Mouse (Mus musculus) liver, embryonic 12.5 days (tissue): Measurements from ENCODE around the gene Gm13289. TPM values are rescaled to one million over a fixed set of nuclear protein-coding genes. Genes with fewer than 3 reads are reported as not detected.
"Not testable (repeated sequence)": the region's sequence is repeated elsewhere in the genome, so short reads cannot be mapped to it uniquely, and the experiment has no call there.

Experiments
- ATAC-seq: fragments of 200-750 bp; cut with Nextera tagmentation; 2 replicates; pipeline ENCODE4 v1.8.0; 2017; ENCODE audit warnings: moderate number of reproducible peaks, mild to moderate bottlenecking, moderate library complexity
- H3K27ac ChIP-seq: fragments of 300-500 bp; sonication (generic); 2 replicates; pipeline ENCODE4 v1.5.1; 2016; ENCODE audit warnings: mild to moderate bottlenecking
- H3K27me3 ChIP-seq: fragments of 300-500 bp; sonication (generic); replicated peaks from 2 replicates; pipeline ENCODE4 v1.6.1; 2016; ENCODE audit warnings: mild to moderate bottlenecking, moderate library complexity
- H3K36me3 ChIP-seq: fragments of 300-500 bp; sonication (generic); 2 replicates; pipeline ENCODE4 v1.6.1; 2016; ENCODE audit warnings: mild to moderate bottlenecking, moderate library complexity
- H3K4me1 ChIP-seq: fragments of 300-500 bp; sonication (generic); 2 replicates; pipeline ENCODE4 v1.6.1; 2016
- H3K4me2 ChIP-seq: fragments of 300-500 bp; sonication (generic); 2 replicates; pipeline ENCODE4 v1.6.1; 2016; ENCODE audit warnings: mild to moderate bottlenecking, moderate library complexity
- H3K4me3 ChIP-seq: fragments of 300-500 bp; sonication (generic); 2 replicates; pipeline ENCODE4 v1.5.1; 2016; ENCODE audit warnings: mild to moderate bottlenecking, moderate library complexity
- H3K9ac ChIP-seq: fragments of 300-500 bp; sonication (generic); 2 replicates; pipeline ENCODE4 v1.6.1; 2016; ENCODE audit warnings: mild to moderate bottlenecking, moderate library complexity
- H3K9me3 ChIP-seq: fragments of 300-500 bp; sonication (generic); replicated peaks from 2 replicates; pipeline ENCODE4 v1.6.1; 2016; ENCODE audit warnings: mild to moderate bottlenecking, moderate library complexity
- WGBS: fragments of 180-500 bp; shearing (Covaris S2); methylation state at CpG from one replicate; pipeline ENCODE4 v1.1.7; 2016; ENCODE audit not compliant: insufficient replicate concordance; 5-methylcytosine and 5-hydroxymethylcytosine counted together
- polyA plus RNA-seq: library from polyadenylated mRNA; unstranded; fragments of >200 nt; fragmentation: Nextera tagmentation; extraction: Ambion mirVana; gene quantifications from 2 replicates; pipeline ENCODE4 v1.2.1, GENCODE M21; 2016

Gene Gm13289
- polyA plus RNA-seq, 1 experiment from 2014 or later, result not detected

DNA sequence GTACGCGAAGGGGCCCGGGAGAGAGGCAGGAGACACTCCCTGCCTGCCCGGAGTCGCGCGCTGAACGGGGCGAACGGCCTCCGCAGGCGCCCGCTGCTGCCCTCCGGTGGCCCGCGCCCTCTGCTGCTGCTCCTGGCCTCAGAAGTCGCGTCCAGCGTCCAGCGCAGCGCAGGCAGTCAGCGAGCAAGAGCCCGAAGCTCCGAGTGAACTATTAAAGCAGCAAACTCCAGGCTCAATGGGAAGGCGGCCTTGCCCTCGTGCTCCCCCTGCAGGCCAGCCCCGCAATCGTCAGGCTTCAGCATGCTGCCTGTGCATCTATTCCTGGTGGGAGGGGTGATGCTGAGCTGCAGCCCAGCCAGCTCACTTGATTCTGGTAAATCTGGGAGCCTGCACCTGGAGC lies 14.5 kb downstream of the Gm13289 start, which contains the start of gene Gm13278:
Gene Gm13278, plus strand, starts transcription at position 301 of the 400 bp plus-strand sequence.
- H3K4me2 ChIP-seq, H3K4me3 ChIP-seq, H3K4me1 ChIP-seq, H3K9me3 ChIP-seq, H3K9ac ChIP-seq, H3K36me3 ChIP-seq, H3K27ac ChIP-seq, ATAC-seq, H3K27me3 ChIP-seq: not testable (repeated sequence)
- WGBS, result no CpG with 5 or more reads among the region's 28 CpGs

DNA sequence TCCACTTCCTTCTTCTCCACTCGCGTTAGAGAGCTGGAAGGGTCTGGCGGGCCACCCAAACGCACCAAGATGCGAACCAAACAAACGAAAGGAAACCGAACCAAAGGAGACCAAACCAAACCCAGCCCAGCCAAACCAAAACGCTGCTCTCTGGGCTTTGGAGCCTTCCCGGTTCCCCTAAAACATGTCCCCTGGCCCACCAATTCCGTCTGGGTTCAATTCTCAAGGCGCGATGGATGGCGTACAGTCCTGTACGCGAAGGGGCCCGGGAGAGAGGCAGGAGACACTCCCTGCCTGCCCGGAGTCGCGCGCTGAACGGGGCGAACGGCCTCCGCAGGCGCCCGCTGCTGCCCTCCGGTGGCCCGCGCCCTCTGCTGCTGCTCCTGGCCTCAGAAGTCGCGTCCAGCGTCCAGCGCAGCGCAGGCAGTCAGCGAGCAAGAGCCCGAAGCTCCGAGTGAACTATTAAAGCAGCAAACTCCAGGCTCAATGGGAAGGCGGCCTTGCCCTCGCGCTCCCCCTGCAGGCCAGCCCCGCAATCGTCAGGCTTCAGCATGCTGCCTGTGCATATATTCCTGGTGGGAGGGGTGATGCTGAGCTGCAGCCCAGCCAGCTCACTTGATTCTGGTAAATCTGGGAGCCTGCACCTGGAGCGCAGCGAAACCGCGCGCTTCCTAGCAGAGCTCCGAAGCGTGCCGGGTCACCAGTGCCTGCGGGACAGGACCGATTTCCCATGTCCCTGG lies 17.4 kb downstream of the Gm13289 start, which contains the start of gene Gm13275:
Gene Gm13275, plus strand, starts transcription at position 552 of the 740 bp plus-strand sequence.
- H3K4me2 ChIP-seq, H3K36me3 ChIP-seq, H3K4me1 ChIP-seq, H3K27ac ChIP-seq, ATAC-seq, H3K4me3 ChIP-seq, H3K9me3 ChIP-seq, H3K9ac ChIP-seq, H3K27me3 ChIP-seq: not testable (repeated sequence)
- WGBS, result 0% methylated on average over 21 of the region's 52 CpGs

DNA sequence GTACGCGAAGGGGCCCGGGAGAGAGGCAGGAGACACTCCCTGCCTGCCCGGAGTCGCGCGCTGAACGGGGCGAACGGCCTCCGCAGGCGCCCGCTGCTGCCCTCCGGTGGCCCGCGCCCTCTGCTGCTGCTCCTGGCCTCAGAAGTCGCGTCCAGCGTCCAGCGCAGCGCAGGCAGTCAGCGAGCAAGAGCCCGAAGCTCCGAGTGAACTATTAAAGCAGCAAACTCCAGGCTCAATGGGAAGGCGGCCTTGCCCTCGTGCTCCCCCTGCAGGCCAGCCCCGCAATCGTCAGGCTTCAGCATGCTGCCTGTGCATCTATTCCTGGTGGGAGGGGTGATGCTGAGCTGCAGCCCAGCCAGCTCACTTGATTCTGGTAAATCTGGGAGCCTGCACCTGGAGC lies 20.4 kb downstream of the Gm13289 start, which contains the start of gene Gm13279:
Gene Gm13279, plus strand, starts transcription at position 301 of the 400 bp plus-strand sequence.
- no CpG with 5 or more reads among the region's 28 CpGs for WGBS
- H3K9ac ChIP-seq, H3K27ac ChIP-seq: not testable (repeated sequence)

DNA sequence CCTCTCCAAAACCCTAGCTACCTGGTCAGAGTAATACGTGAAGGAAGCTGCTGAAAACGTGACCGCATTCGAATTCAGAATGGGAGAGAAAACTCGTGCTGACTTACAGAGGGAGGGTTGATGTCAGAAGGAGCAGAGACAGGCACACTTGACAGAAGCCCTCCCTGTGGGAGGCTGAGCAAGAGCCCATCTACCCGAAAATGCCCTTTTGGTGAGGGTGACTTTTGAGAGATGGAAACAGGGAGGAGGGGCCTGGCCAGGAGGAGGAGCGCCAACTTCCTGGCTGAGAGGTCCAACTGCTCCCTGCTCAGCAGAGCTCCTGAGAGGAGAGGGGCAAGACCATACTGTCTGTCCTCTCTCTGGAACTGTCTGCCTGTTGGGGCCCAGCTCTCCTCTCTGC lies 22.6 kb downstream of the Gm13289 start, which contains the start of gene Gm13285:
Gene Gm13285, plus strand, starts transcription at position 301 of the 400 bp plus-strand sequence.
- not testable (repeated sequence) for ATAC-seq, H3K4me1 ChIP-seq, H3K4me2 ChIP-seq, H3K27me3 ChIP-seq, H3K9me3 ChIP-seq, H3K36me3 ChIP-seq, H3K4me3 ChIP-seq, H3K9ac ChIP-seq, H3K27ac ChIP-seq
- WGBS, result 8% methylated on average over 5 of the region's 7 CpGs

More for the DNA sequence above, 20.4 kb downstream of the Gm13289 start, which contains the start of gene Gm13279:
- H3K36me3 ChIP-seq, H3K27me3 ChIP-seq, H3K4me3 ChIP-seq, H3K4me2 ChIP-seq, H3K9me3 ChIP-seq, H3K4me1 ChIP-seq, ATAC-seq: not testable (repeated sequence)

DNA sequence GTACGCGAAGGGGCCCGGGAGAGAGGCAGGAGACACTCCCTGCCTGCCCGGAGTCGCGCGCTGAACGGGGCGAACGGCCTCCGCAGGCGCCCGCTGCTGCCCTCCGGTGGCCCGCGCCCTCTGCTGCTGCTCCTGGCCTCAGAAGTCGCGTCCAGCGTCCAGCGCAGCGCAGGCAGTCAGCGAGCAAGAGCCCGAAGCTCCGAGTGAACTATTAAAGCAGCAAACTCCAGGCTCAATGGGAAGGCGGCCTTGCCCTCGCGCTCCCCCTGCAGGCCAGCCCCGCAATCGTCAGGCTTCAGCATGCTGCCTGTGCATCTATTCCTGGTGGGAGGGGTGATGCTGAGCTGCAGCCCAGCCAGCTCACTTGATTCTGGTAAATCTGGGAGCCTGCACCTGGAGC lies 26.2 kb downstream of the Gm13289 start, which contains the start of gene Gm13287:
Gene Gm13287, plus strand, starts transcription at position 301 of the 400 bp plus-strand sequence.
- H3K27me3 ChIP-seq, H3K36me3 ChIP-seq, H3K4me1 ChIP-seq, H3K4me3 ChIP-seq, H3K27ac ChIP-seq, H3K9ac ChIP-seq, H3K9me3 ChIP-seq, ATAC-seq: not testable (repeated sequence)
- WGBS, result no CpG with 5 or more reads among the region's 29 CpGs
- H3K4me2 ChIP-seq, result peak within 1 kb of the TSS; percentile 47

DNA sequence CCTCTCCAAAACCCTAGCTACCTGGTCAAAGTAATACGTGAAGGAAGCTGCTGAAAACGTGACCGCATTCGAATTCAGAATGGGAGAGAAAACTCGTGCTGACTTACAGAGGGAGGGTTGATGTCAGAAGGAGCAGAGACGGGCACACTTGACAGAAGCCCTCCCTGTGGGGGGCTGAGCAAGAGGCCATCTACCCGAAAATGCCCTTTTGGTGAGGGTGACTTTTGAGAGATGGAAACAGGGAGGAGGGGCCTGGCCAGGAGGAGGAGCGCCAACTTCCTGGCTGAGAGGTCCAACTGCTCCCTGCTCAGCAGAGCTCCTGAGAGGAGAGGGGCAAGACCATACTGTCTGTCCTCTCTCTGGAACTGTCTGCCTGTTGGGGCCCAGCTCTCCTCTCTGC lies 28.5 kb downstream of the Gm13289 start, which contains the start of gene Gm13288:
Gene Gm13288, plus strand, starts transcription at position 301 of the 400 bp plus-strand sequence.
- not testable (repeated sequence) for ATAC-seq, H3K36me3 ChIP-seq, H3K9me3 ChIP-seq, H3K4me3 ChIP-seq, H3K4me1 ChIP-seq, H3K27ac ChIP-seq, H3K9ac ChIP-seq
- Histone ChIP-seq H3K4me2 (peak within 1 kb of the TSS; percentile 50), H3K27me3 (peaks cover 12% of the 10 kb centered on the region)
- no CpG with 5 or more reads among the region's 8 CpGs for WGBS

DNA sequence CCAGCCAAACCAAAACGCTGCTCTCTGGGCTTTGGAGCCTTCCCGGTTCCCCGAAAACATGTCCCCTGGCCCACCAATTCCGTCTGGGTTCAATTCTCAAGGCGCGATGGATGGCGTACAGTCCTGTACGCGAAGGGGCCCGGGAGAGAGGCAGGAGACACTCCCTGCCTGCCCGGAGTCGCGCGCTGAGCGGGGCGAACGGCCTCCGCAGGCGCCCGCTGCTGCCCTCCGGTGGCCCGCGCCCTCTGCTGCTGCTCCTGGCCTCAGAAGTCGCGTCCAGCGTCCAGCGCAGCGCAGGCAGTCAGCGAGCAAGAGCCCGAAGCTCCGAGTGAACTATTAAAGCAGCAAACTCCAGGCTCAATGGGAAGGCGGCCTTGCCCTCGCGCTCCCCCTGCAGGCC lies 29.0 kb downstream of the Gm13289 start:
- not testable (repeated sequence) for H3K9ac ChIP-seq, H3K4me1 ChIP-seq, ATAC-seq, H3K9me3 ChIP-seq, H3K27ac ChIP-seq, H3K36me3 ChIP-seq, H3K4me3 ChIP-seq
- H3K27me3 ChIP-seq, result peaks cover 12% of the 10 kb centered on the region
- WGBS, result 4% methylated on average over 5 of the region's 34 CpGs
- H3K4me2 ChIP-seq, result peak overlapping the region; percentile 50

DNA sequence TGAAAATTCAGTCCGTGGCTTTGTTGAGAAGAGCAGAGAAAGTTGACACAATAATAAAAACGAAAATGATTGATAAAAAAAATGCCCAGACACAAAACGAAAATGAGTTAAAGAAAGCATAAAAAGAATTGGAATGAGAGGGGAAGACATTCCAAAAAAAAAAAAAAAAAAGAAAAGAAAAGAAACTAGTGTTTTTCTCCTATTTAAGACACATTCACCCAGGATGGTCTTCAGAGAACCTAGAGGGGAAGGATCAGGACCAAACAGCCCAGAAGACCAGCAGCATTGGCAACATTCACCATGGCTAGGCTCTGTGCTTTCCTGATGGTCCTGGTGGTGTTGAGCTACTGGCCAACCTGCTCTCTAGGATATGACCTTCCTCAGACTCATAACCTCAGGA lies 39.2 kb downstream of the Gm13289 start, which contains the start of gene Ifna7:
Gene Ifna7, plus strand, starts transcription at position 301 of the 400 bp plus-strand sequence.
- H3K4me2 ChIP-seq, result no peak within 1 kb of the TSS
- H3K27ac ChIP-seq, result no peak within 1 kb of the TSS
- H3K9me3 ChIP-seq, result no peaks in the 10 kb centered on the region
- H3K4me3 ChIP-seq, result no peak within 1 kb of the TSS
- H3K36me3 ChIP-seq, result no peaks in the 10 kb centered on the region
- peaks cover 4% of the 10 kb centered on the region; the same call in 1 of the 2 replicates for H3K27me3 ChIP-seq
- WGBS, result 37% methylated on average over 3 of the region's 3 CpGs
- no peaks in the 10 kb centered on the region for H3K4me1 ChIP-seq
- ATAC-seq, result no peak
- no peak within 1 kb of the TSS for H3K9ac ChIP-seq

DNA sequence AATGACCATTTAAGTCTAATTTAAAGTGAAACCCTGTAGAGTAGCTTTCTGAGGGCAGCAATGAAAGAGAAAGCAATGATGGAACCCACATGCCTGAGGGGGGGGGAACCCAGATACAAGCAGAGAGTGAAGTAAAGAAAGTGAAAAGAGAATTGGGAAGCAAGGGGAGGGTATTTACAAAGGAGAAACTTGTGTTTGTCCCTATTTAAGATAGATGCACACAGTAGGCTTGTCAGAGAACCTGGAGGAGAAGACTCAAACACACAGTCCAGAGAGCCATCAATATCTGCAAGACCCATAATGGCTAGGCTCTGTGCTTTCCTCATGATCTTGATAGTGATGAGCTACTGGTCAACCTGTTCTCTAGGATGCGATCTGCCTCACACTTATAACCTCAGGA lies 42.9 kb downstream of the Gm13289 start, which contains the start of gene Ifna11:
Gene Ifna11, plus strand, starts transcription at position 301 of the 400 bp plus-strand sequence.
- Histone ChIP-seq H3K4me1 (no peaks in the 10 kb centered on the region), H3K27me3 (peaks cover 4% of the 10 kb centered on the region; the same call in 1 of the 2 replicates), H3K9me3 (no peaks in the 10 kb centered on the region), H3K4me2 (no peak within 1 kb of the TSS), H3K36me3 (no peaks in the 10 kb centered on the region), H3K9ac (no peak within 1 kb of the TSS), H3K27ac (no peak within 1 kb of the TSS), H3K4me3 (no peak within 1 kb of the TSS)
- no peak for ATAC-seq
- WGBS, result 45% methylated on average over 1 of the region's 1 CpGs

DNA sequence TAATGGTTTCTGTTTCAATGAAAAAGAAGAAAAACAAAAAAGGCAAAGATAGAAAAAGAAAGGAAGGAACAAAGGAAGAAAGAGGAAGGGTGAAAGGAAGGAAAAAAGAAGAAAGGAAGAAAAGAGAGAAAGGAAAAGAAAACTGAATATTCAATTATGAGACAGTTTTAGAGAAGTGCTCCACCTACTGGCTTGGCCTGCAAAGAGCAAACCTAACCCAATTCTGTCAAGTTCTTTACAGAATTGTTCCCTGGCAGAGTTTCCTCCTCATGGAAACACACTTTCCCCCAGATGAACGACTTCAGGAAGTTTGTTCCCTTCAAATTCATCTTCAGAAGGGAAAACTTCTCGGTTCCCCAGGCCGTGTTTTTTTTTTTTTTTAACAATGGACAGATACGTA lies 46.3 kb downstream of the Gm13289 start:
- Histone ChIP-seq H3K4me2 (no peak overlapping the region), H3K27me3 (0 out of 2 replicates have a peak, but pooled peaks cover 4% of the 10 kb centered on the region), H3K9me3 (no peaks in the 10 kb centered on the region), H3K27ac (no peak overlapping the region), H3K9ac (no peak overlapping the region), H3K4me3 (no peak overlapping the region), H3K4me1 (no peaks in the 10 kb centered on the region), H3K36me3 (no peaks in the 10 kb centered on the region)
- ATAC-seq, result no peak
- 20% methylated on average over 4 of the region's 4 CpGs for WGBS
